Mouse (Mus musculus) limb, embryonic 11.5 days (tissue): ENCODE measurements at regions not wholly inside any gene's neighbourhood (a gene's known extent, or its start where the extent isn't known, plus 50 kb on each side); places are given as distances from the start of the nearest gene placed in this dataset.

ENCODE experiments used
- ATAC-seq: fragments of 200-750 bp; cut with Nextera tagmentation; 2 replicates; pipeline ENCODE4 v1.8.0; 2017; ENCODE audit warnings: low read depth; ENCODE audit not compliant: insufficient number of reproducible peaks, low FRiP score, low TSS enrichment
- DNase-seq: peaks from one replicate; pipeline ENCODE4 v3.0.0-alpha.2; 2015; ENCODE audit warnings: low spot score
- H3K27ac ChIP-seq: fragments of 300-500 bp; sonication (generic); replicated peaks from 2 replicates; pipeline ENCODE4 v1.5.1; 2014; ENCODE audit warnings: low read depth, mild to moderate bottlenecking, low read length
- H3K27me3 ChIP-seq: fragments of 300-500 bp; sonication (generic); 2 replicates; pipeline ENCODE4 v1.6.1; 2014; ENCODE audit warnings: mild to moderate bottlenecking, low read length, mixed read lengths; ENCODE audit not compliant: control insufficient read depth, insufficient read depth
- H3K36me3 ChIP-seq: fragments of 300-500 bp; sonication (generic); 2 replicates; pipeline ENCODE4 v1.6.1; 2014; ENCODE audit warnings: mild to moderate bottlenecking, low read length, moderate library complexity, mixed read lengths; ENCODE audit not compliant: control insufficient read depth, insufficient read depth
- H3K4me1 ChIP-seq: fragments of 300-500 bp; sonication (generic); 2 replicates; pipeline ENCODE4 v1.6.1; 2014; ENCODE audit warnings: low read length, mixed read lengths; ENCODE audit not compliant: control insufficient read depth, insufficient read depth
- H3K4me2 ChIP-seq: fragments of 300-500 bp; sonication (generic); 2 replicates; pipeline ENCODE4 v1.6.1; 2014; ENCODE audit warnings: low read depth, mild to moderate bottlenecking, moderate library complexity; ENCODE audit not compliant: severe bottlenecking
- H3K4me3 ChIP-seq: fragments of 300-500 bp; sonication (generic); 2 replicates; pipeline ENCODE4 v1.5.1; 2014; ENCODE audit warnings: low read depth, low read length
- H3K9ac ChIP-seq: fragments of 300-500 bp; sonication (generic); 2 replicates; pipeline ENCODE4 v1.6.1; 2014; ENCODE audit warnings: mild to moderate bottlenecking, low read length
- H3K9me3 ChIP-seq: fragments of 300-500 bp; sonication (generic); 2 replicates; pipeline ENCODE4 v1.6.1; 2016; ENCODE audit warnings: low read length; ENCODE audit not compliant: control insufficient read depth
- WGBS: fragments of 180-500 bp; shearing (Covaris S2); extraction: QIAGEN DNeasy Blood & Tissue Kit; methylation state at CpG from one replicate; pipeline ENCODE4 v1.1.7; 2014; 5-methylcytosine and 5-hydroxymethylcytosine counted together

GRCm38 (mm10) chr11:65597298-65598076 lies 190.6 kb downstream of the Map2k4 start:
- no peak for ATAC-seq

GRCm38 (mm10) chr11:65588491-65588890 lies 199.6 kb downstream of the Map2k4 start:
- H3K27me3 ChIP-seq = no peaks in the 10 kb centered on the region
- no peak for DNase-seq

More at GRCm38 (mm10) chr11:65597298-65598076, 190.6 kb downstream of the Map2k4 start:
- Histone ChIP-seq H3K4me2 (no peak overlapping the region), H3K36me3 (no peaks in the 10 kb centered on the region), H3K27ac (no peak overlapping the region), H3K4me1 (no peaks in the 10 kb centered on the region), H3K27me3 (no peaks in the 10 kb centered on the region), H3K4me3 (no peak overlapping the region), H3K9me3 (no peaks in the 10 kb centered on the region), H3K9ac (no peak overlapping the region)
- DNase-seq = no peak
- WGBS = 26% methylated on average over 2 of the region's 2 CpGs

GRCm38 (mm10) chr11:65567831-65568230 lies 220.3 kb downstream of the Map2k4 start:
- H3K4me1 ChIP-seq = no peaks in the 10 kb centered on the region
- ATAC-seq = no peak
- WGBS = 91% methylated on average over 9 of the region's 9 CpGs

More at GRCm38 (mm10) chr11:65588491-65588890, 199.6 kb downstream of the Map2k4 start:
- Histone ChIP-seq H3K27ac (no peak overlapping the region), H3K36me3 (no peaks in the 10 kb centered on the region), H3K4me3 (no peak overlapping the region), H3K9me3 (no peaks in the 10 kb centered on the region), H3K9ac (no peak overlapping the region), H3K4me2 (no peak overlapping the region), H3K4me1 (no peaks in the 10 kb centered on the region)
- no peak for ATAC-seq
- 73% methylated on average over 3 of the region's 3 CpGs for WGBS

GRCm38 (mm10) chr11:65558236-65558635 lies 229.9 kb downstream of the Map2k4 start:
- Histone ChIP-seq H3K36me3 (no peaks in the 10 kb centered on the region), H3K4me3 (no peak overlapping the region), H3K9ac (no peak overlapping the region), H3K27ac (no peak overlapping the region), H3K4me2 (no peak overlapping the region), H3K9me3 (no peaks in the 10 kb centered on the region), H3K4me1 (0 out of 2 replicates have a peak, but pooled peaks cover 5% of the 10 kb centered on the region), H3K27me3 (no peaks in the 10 kb centered on the region)
- WGBS = 86% methylated on average over 4 of the region's 4 CpGs
- no peak for ATAC-seq
- DNase-seq = no peak

More at GRCm38 (mm10) chr11:65567831-65568230, 220.3 kb downstream of the Map2k4 start:
- H3K9me3 ChIP-seq = no peaks in the 10 kb centered on the region
- H3K4me3 ChIP-seq = no peak overlapping the region
- no peaks in the 10 kb centered on the region for H3K27me3 ChIP-seq
- H3K4me2 ChIP-seq = no peak overlapping the region
- no peak for DNase-seq
- H3K36me3 ChIP-seq = no peaks in the 10 kb centered on the region
- H3K27ac ChIP-seq = no peak overlapping the region
- no peak overlapping the region for H3K9ac ChIP-seq

GRCm38 (mm10) chr11:65551073-65551472 lies 237.0 kb downstream of the Map2k4 start:
- WGBS = 87% methylated on average over 6 of the region's 6 CpGs
- H3K27ac ChIP-seq = no peak overlapping the region
- H3K27me3 ChIP-seq = no peaks in the 10 kb centered on the region
- H3K4me3 ChIP-seq = no peak overlapping the region
- H3K36me3 ChIP-seq = no peaks in the 10 kb centered on the region
- no peak overlapping the region for H3K4me2 ChIP-seq
- DNase-seq (no peak), ATAC-seq (no peak)
- no peak overlapping the region for H3K9ac ChIP-seq
- H3K4me1 ChIP-seq = 0 out of 2 replicates have a peak, but pooled peaks cover 2% of the 10 kb centered on the region
- H3K9me3 ChIP-seq = no peaks in the 10 kb centered on the region

GRCm38 (mm10) chr11:65544281-65544680 lies 243.8 kb downstream of the Map2k4 start:
- Histone ChIP-seq H3K4me3 (no peak overlapping the region), H3K9me3 (no peaks in the 10 kb centered on the region), H3K4me1 (no peaks in the 10 kb centered on the region), H3K4me2 (no peak overlapping the region), H3K9ac (no peak overlapping the region), H3K27me3 (no peaks in the 10 kb centered on the region), H3K27ac (no peak overlapping the region), H3K36me3 (no peaks in the 10 kb centered on the region)
- WGBS = 85% methylated on average over 5 of the region's 5 CpGs
- ATAC-seq (no peak), DNase-seq (no peak)

GRCm38 (mm10) chr11:65543581-65543980 lies 244.5 kb downstream of the Map2k4 start:
- Histone ChIP-seq H3K9me3 (no peaks in the 10 kb centered on the region), H3K27me3 (no peaks in the 10 kb centered on the region), H3K4me1 (no peaks in the 10 kb centered on the region), H3K4me3 (no peak overlapping the region), H3K9ac (no peak overlapping the region), H3K36me3 (no peaks in the 10 kb centered on the region), H3K27ac (no peak overlapping the region), H3K4me2 (no peak overlapping the region)
- DNase-seq = no peak
- no peak for ATAC-seq
- WGBS = 86% methylated on average over 3 of the region's 3 CpGs

GRCm38 (mm10) chr11:65537046-65537630 lies 251.0 kb downstream of the Map2k4 start:
- DNase-seq (no peak), ATAC-seq (no peak)
- Histone ChIP-seq H3K4me3 (no peak overlapping the region), H3K4me2 (no peak overlapping the region), H3K9ac (no peak overlapping the region), H3K27me3 (no peaks in the 10 kb centered on the region), H3K36me3 (no peaks in the 10 kb centered on the region), H3K27ac (no peak overlapping the region), H3K9me3 (no peaks in the 10 kb centered on the region), H3K4me1 (no peaks in the 10 kb centered on the region)
- WGBS = 88% methylated on average over 16 of the region's 16 CpGs
